Mouse (Mus musculus) CD8-positive naive resting alpha-beta T cell, adult 57 days (primary cell): ENCODE results near the gene B430306N03Rik. TPM values are rescaled to one million over a fixed set of nuclear protein-coding genes. Genes with fewer than 3 reads are reported as not detected.

Source experiments
- total RNA-seq: library from RNA; stranded (reverse); gene quantifications from one replicate; pipeline ENCODE4 v1.2.4, GENCODE M21; 2023

Gene B430306N03Rik
- total RNA-seq: 3.5 TPM

DNA sequence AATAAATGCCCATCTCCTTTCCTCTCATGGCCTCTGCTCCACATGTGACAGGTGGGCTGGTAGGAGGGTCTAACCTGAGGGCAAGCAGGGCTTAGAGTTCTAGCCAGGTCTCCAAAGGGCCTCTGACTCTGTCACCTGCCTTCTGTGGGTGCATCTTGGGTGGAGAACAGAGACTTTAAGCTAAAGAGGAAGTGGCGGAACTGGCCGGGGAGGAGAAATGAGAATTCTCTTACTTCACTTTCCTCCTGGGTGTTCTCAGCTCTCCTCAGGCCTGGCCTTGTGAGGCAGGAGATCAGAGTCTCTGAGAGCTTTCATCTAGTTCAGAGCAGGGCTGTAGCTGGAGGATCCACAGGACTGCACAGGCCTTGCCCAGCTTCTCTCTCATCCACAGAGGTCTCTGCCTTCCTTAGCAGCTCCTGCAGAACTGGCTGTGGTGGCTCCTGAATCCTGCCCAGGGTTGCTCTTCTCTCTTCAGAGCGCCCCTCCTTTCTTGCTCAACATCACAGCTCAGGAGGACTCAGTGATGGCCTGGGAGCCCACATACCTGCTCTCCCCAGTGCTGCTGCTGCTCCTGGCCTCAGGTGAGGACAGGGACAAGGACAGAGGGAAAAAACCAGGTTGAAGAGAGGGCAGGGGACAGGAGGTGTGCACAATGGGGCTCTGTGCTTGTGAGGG lies at the start of gene B430306N03Rik:
Gene B430306N03Rik, plus strand, starts transcription at position 237 of the 675 bp plus-strand sequence.

DNA sequence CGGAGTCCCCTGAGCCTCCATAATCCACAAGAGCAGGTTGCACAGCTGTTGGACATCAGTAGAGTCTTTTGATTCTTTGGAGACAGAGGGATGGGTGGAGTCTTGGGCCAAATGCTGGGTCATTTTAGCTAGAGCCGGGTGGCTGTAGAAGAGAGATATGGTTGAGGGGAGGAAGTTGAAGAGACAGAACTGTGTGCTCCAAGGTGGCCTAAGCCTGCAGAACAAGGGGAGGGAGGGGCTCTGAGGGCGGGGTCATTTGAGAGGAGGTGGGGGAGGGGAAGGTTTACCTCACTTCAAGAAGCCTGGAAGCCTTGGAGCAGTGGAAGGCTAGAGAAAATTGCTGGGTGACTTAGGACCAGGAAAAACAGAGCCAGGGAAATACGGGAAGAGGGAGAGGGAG lies 16.7 kb upstream of the B430306N03Rik start, which contains the start of gene Treml2:
Gene Treml2, plus strand, starts transcription at position 296 of the 400 bp plus-strand sequence.

DNA sequence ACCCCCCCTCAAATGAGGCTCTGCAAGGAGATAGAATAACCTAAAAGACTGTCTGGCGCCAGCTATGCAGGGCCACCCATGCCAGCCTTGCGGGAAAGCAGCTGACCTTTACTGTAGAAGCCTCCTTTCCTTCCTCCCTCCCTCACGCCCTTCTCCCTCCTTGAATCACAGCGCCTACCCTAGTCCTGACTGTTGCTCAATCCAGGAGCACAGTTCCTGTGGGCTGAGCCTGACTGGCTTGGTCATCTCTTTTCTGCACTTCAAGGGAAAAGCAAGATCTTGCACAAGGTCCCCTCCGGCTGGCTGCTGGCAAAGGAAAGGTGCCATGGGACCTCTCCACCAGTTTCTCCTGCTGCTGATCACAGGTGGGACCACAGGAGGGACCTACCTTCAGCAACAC lies 30.3 kb downstream of the B430306N03Rik start, which contains the start of gene Trem2:
Gene Trem2, plus strand, starts transcription at position 171 of the 400 bp plus-strand sequence.

DNA sequence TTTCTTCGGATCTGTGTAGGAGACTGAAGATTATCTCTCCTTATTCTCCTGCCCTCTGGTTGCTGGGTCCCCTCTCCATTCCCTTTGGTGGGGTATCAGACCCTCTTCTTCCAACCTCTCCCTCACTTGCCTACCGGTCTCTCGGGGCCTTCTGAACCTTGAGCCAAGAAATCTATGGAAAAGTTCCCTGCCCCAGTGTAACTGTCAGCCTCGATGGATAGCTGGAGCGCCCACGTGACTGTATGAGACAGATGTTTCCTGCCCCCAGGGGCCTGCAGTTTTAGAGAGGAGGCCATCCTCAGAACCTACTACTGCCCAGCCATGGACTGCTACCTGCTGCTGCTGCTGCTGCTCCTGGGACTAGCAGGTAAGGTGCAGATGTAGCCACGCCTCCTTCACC lies 43.7 kb downstream of the B430306N03Rik start, which contains the start of gene Treml1:
Gene Treml1, plus strand, starts transcription at position 301 of the 400 bp plus-strand sequence.

Other genes starting within 250 kb of the B430306N03Rik start
- gene 1700067P10Rik, start 226.8 kb upstream of the B430306N03Rik start, total RNA-seq: not detected
- gene 9830107B12Rik, start 169.9 kb upstream of the B430306N03Rik start, total RNA-seq: not detected
- gene A530064D06Rik, start 148.9 kb upstream of the B430306N03Rik start, total RNA-seq: 1.6 TPM
- gene Trem1, start 83.4 kb upstream of the B430306N03Rik start, total RNA-seq: 1.2 TPM
- gene Trem3, start 68.4 kb upstream of the B430306N03Rik start, total RNA-seq: 0.89 TPM
- gene Treml4, start 51.8 kb upstream of the B430306N03Rik start, total RNA-seq: 2.9 TPM
- gene Treml2, start 16.6 kb upstream of the B430306N03Rik start, total RNA-seq: 78.0 TPM
- gene Trem2, start 30.3 kb downstream of the B430306N03Rik start, total RNA-seq: not detected
- not detected for gene Treml1, start 43.8 kb downstream of the B430306N03Rik start, total RNA-seq
- gene Nfya, start 93.8 kb downstream of the B430306N03Rik start, total RNA-seq: 75.1 TPM
- 28.4 TPM for gene Oard1, start 93.9 kb downstream of the B430306N03Rik start, total RNA-seq
- 2.9 TPM for gene Apobec2, start 116.8 kb downstream of the B430306N03Rik start, total RNA-seq
- 1.3 TPM for gene Tspo2, start 135.4 kb downstream of the B430306N03Rik start, total RNA-seq
- 17.2 TPM for gene Unc5cl, start 138.8 kb downstream of the B430306N03Rik start, total RNA-seq